Mouse (Mus musculus) ES-E14 (cell line): ENCODE measurements around the gene Arhgap17.

Experiments
- MAFK ChIP-seq: IDR thresholded peaks from 2 replicates; pipeline ENCODE4 v1.6.1; 2014; ENCODE audit warnings: mild to moderate bottlenecking, low read depth, low read length, inconsistent platforms; ENCODE audit not compliant: insufficient read depth
- ZC3H11A ChIP-seq: IDR thresholded peaks from 2 replicates; pipeline ENCODE4 v1.6.1; 2012; ENCODE audit warnings: low read depth, mild to moderate bottlenecking, inconsistent platforms, low read length, borderline replicate concordance

DNA sequence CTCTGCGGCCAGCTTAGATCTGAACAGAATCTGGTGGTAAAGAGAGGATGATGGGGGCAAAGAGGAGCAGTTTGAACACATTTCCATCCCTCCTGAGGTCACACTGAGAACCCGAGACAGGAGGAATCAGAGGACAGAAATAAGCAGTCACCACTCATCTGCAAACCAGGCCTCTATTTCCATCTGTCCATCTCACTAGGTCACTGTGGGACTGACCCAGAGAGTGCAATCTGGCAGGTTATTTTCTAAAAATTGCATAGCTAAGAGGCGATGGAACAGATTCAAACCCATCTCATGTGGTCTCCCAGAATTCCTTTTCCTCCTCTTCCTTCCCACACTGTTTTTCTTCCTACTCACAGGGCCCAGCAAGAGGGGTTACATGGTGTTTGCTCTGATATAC, 81.8 kb downstream of the Arhgap17 start:
- TF ChIP-seq ZC3H11A = no peak
- TF ChIP-seq MAFK = no peak
